Mouse (Mus musculus) kidney, adult 2 months (tissue): Measurements from ENCODE around the gene Lrmda. TPM values are rescaled to one million over a fixed set of nuclear protein-coding genes. Genes with fewer than 3 reads are reported as not detected.
A peak's percentile ranks its signal among the peaks of the same experiment; 100 is the strongest.

Experiments
- DNase-seq: peaks from one replicate; pipeline ENCODE4 v3.0.0; 2021
- H3K27ac ChIP-seq: fragments of 200-500 bp; 2 replicates; pipeline ENCODE4 v1.5.1; 2012; ENCODE audit warnings: low read depth, low read length, control low read depth, inconsistent platforms; ENCODE audit not compliant: insufficient read depth
- H3K27me3 ChIP-seq: fragments of 200-500 bp; replicated peaks from 2 replicates; pipeline ENCODE4 v1.6.1; 2012; ENCODE audit warnings: mild to moderate bottlenecking, moderate library complexity, low read length, inconsistent platforms; ENCODE audit not compliant: control insufficient read depth, insufficient read depth
- H3K36me3 ChIP-seq: fragments of 200-500 bp; 2 replicates; pipeline ENCODE4 v1.6.1; 2012; ENCODE audit warnings: mild to moderate bottlenecking, moderate library complexity, low read length, inconsistent platforms; ENCODE audit not compliant: control insufficient read depth, insufficient read depth
- H3K4me1 ChIP-seq: fragments of 200-500 bp; 2 replicates; pipeline ENCODE4 v1.6.1; 2011; ENCODE audit warnings: low read length; ENCODE audit not compliant: control insufficient read depth, insufficient read depth
- H3K4me3 ChIP-seq: fragments of 200-500 bp; 2 replicates; pipeline ENCODE4 v1.5.1; 2011; ENCODE audit warnings: mild to moderate bottlenecking, low read depth, low read length, control low read depth; ENCODE audit not compliant: insufficient read depth
- CTCF ChIP-seq: fragments of 200-500 bp; conservative IDR thresholded peaks from 2 replicates; pipeline ENCODE4 v1.5.1; 2011; ENCODE audit warnings: low read depth, mild to moderate bottlenecking, control low read depth, low read length, moderate library complexity, mixed read lengths; ENCODE audit not compliant: insufficient read depth, insufficient read length
- POLR2A ChIP-seq: fragments of 200-500 bp; IDR thresholded peaks from one replicate; pipeline ENCODE4 v1.6.1; 2011; ENCODE audit warnings: low read depth, low read length, control low read depth
- WGBS: fragments of 180-500 bp; shearing (Covaris S2); methylation state at CpG from one replicate; pipeline ENCODE4 v1.1.7; 2018; 5-methylcytosine and 5-hydroxymethylcytosine counted together
- polyA plus RNA-seq: library from polyadenylated mRNA; depleted of rRNA; stranded (reverse); fragments of >200 nt; gene quantifications from 2 replicates; pipeline ENCODE4 v1.2.3, GENCODE M21; 2012

Gene Lrmda
- polyA plus RNA-seq, 1 experiment = 3.3 TPM

DNA sequence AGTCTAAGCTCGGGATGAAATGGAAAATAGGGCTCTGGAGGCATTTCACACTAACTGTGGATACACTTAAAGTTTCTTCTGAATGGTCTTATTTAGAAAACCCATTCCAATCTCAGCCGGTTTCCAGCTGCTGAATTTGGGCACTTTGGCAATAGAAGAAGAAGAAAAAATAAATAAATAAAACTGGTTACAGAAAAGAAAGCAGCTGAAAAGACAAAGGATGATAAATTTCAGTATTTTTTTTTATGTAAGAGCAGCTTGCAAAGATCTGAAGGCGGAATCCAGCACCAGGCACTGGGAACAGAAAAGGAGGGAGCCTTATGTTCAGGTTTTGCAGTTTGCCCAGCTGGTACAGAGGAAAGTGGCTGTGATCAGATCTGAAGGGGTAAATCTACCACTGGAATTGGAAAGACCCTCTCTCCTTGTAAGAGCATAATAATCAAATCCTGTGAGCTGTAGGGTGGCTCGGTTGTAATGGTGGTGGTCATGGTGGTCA lies 478.2 kb downstream of the Lrmda start:
- 87% methylated on average over 4 of the region's 4 CpGs for WGBS
- no peaks in the 10 kb centered on the region for H3K36me3 ChIP-seq
- no peak overlapping the region for H3K4me3 ChIP-seq
- peaks cover 8% of the 10 kb centered on the region for H3K4me1 ChIP-seq
- no peak for DNase-seq
- no peak for TF ChIP-seq POLR2A
- no peak for TF ChIP-seq CTCF
- H3K27ac ChIP-seq = no peak overlapping the region
- H3K27me3 ChIP-seq = no peaks in the 10 kb centered on the region

DNA sequence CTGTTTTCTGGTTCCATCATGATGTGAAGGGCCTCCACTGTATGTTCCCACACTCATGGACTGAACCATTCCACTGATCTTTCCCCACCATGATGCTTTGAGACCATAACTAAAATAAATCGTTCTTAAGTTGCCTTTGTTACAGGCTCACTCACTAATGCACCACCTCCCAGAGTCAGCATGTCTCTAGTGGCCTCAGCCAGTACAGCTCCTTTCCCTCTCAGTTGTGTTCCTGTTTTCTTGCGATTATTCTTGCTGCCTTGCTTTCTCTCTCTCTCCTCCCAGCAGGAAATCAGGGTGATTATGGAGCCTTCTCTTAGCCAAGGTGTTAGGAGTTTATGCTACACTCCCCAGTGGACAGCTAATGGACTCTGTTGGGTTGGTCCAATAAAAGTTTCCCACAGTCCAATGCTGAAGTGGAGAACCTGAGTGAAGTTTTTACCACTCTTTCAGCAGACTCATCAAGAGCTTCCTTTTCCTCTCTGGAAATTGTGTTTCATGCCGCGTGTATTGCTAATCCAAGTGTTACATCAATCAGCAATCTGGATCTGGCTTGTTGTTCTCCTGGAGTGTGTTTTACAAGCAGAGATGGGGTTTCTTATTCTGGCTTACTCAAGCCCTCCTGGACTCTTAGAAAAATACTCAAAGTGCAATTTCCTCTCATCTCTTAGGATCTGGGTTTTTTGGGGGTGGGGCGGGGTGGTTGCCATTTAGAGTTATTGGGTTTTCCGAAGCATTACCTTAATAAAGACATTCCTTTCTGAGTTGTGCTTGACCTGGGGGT lies 490.4 kb downstream of the Lrmda start:
- Histone ChIP-seq H3K36me3 (no peaks in the 10 kb centered on the region), H3K4me1 (no peaks in the 10 kb centered on the region), H3K27ac (no peak overlapping the region), H3K4me3 (no peak overlapping the region), H3K27me3 (0 out of 2 replicates have a peak, but pooled peaks cover 2% of the 10 kb centered on the region)
- no peak for DNase-seq
- whole genome bisulfite sequencing = 67% methylated on average over 6 of the region's 6 CpGs
- TF ChIP-seq CTCF (no peak), POLR2A (no peak)

DNA sequence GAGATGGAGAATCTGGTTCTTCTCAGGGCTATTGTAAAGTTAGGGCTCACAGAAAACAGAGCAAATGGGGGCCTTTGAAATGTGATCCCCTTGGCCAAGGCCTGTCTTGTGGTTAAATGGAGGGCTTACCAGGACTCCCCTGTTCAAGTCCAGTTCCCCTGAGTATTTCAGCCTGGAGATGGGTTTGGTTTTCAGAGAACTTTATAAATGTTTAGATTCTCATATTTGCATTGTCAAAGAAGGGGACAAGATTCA lies 490.9 kb downstream of the Lrmda start:
- Histone ChIP-seq H3K4me3 (no peak overlapping the region), H3K36me3 (no peaks in the 10 kb centered on the region), H3K27ac (no peak overlapping the region), H3K27me3 (0 out of 2 replicates have a peak, but pooled peaks cover 2% of the 10 kb centered on the region), H3K4me1 (no peaks in the 10 kb centered on the region)
- TF ChIP-seq CTCF (no peak), POLR2A (no peak)
- DNase-seq = no peak

DNA sequence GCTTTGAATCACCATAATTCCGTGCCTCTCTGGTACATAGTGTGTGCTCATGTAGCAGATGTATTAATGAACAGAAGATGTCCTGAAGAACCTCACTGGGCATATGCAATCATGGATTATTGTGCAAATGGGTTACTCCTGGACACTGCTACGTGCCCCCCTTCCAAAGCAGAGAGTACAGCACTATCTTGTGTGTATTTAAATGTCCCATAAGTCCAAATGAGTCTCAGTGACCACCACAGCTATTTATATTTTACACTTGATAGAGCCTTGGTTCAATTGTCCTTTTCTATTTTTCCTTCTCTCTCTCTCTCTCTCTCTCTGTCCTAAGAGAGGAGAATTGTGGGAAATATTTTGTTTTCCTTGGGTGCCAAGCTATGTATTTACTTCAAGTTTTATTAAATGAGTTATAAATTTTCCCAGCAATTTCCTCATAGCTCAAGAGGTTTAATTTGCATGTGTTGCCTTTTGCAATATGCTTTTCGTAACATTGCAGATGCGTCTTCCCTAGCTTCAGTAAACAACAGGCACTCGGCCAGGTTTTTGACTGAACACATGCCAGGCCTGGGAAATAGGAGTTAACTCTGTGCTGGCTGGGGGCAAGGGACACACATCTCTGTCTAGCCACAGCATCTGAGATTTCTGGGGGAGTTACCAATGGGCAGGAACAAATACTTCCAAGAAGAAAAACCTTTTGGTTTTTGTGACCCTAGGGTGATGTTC lies 495.0 kb downstream of the Lrmda start:
- WGBS = 57% methylated on average over 5 of the region's 5 CpGs
- H3K27me3 ChIP-seq = 0 out of 2 replicates have a peak, but pooled peaks cover 2% of the 10 kb centered on the region
- TF ChIP-seq POLR2A (no peak), CTCF (no peak)
- DNase-seq = peak; percentile 40
- no peaks in the 10 kb centered on the region for H3K4me1 ChIP-seq
- no peak overlapping the region for H3K4me3 ChIP-seq
- no peaks in the 10 kb centered on the region for H3K36me3 ChIP-seq
- H3K27ac ChIP-seq = no peak overlapping the region

DNA sequence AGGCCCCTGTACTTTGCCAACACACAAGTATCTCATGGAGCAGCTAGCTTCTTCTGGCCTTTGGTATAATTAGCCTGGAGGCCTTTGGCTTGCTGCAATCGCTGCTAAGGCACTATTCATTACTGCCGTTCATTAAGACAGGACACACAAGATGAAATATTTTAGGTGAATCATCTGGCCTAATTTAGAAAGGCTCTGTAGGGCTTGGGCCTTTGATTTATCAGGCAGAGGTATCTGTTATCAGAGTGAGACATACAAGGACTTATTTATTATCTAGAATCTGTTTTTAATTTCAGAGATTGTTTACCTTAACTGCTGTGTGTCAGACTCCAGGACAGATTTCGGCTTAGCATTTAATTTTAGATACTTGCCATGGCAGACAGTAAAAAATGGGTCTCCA lies 511.2 kb downstream of the Lrmda start:
- Histone ChIP-seq H3K27ac (no peak overlapping the region), H3K4me1 (no peaks in the 10 kb centered on the region), H3K4me3 (no peak overlapping the region), H3K27me3 (no peaks in the 10 kb centered on the region), H3K36me3 (no peaks in the 10 kb centered on the region)
- TF ChIP-seq CTCF = no peak
- TF ChIP-seq POLR2A = no peak
- 69% methylated on average over 3 of the region's 3 CpGs for WGBS
- no peak for DNase-seq

DNA sequence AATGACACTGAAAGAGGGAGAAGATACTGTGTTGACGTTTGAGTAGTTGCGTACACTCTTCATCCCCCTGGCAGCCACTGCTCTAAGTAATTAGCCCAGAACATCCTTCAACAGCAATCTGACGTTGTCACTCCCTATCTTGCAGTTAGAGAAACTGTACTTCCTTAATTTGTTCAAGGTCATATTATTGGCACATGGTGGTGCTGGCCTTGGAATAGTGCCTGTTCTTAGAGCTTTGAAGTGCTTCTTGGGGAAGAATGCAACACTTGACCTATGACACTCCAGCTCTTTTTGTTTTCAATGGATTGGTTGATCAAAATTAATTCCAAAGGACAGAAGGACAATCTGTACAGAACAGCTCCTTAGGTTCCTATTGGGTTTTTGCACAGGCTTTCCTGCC lies 514.0 kb downstream of the Lrmda start:
- no peak for TF ChIP-seq CTCF
- no peak for TF ChIP-seq POLR2A
- WGBS = 64% methylated on average over 3 of the region's 3 CpGs
- H3K27ac ChIP-seq = no peak overlapping the region
- H3K4me1 ChIP-seq = no peaks in the 10 kb centered on the region
- no peaks in the 10 kb centered on the region for H3K36me3 ChIP-seq
- H3K27me3 ChIP-seq = no peaks in the 10 kb centered on the region
- no peak overlapping the region for H3K4me3 ChIP-seq
- peak; percentile 8 for DNase-seq
